Mouse (Mus musculus) gonadal fat pad, adult 2 months (tissue): Measurements from ENCODE around the gene 6030408B16Rik. TPM values are rescaled to one million over a fixed set of nuclear protein-coding genes. Genes with fewer than 3 reads are reported as not detected.

Source experiments
- DNase-seq: peaks from one replicate; pipeline ENCODE4 v3.0.0-alpha.2; 2012; ENCODE audit warnings: low read depth
- polyA plus RNA-seq: library from polyadenylated mRNA; depleted of rRNA; stranded (reverse); fragments of >200 nt; gene quantifications from 2 replicates; pipeline ENCODE4 v1.2.3, GENCODE M21; 2012

Gene 6030408B16Rik
- polyA plus RNA-seq, 1 experiment = 11.5 TPM

DNA sequence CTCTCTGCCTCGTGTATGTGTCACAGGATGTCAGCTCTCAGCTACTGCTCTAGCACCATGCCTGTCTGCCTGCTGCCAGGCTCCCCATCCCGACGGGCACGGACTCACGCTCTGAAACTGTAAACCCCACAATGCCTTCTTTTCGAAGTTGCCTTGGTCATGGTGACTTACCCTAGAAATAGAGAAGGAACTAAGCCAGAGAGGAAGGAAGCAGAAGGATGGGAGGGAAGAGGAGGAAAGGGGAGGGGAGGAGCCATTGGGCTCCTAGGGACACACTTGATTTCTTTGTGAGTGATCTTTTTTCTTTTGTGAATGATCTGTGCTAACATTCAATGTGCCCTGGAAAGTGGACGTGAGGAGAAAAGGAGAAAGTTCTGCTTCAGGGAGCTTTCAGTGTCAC, 5.0 kb downstream of the 6030408B16Rik start:
- no peak for DNase-seq

DNA sequence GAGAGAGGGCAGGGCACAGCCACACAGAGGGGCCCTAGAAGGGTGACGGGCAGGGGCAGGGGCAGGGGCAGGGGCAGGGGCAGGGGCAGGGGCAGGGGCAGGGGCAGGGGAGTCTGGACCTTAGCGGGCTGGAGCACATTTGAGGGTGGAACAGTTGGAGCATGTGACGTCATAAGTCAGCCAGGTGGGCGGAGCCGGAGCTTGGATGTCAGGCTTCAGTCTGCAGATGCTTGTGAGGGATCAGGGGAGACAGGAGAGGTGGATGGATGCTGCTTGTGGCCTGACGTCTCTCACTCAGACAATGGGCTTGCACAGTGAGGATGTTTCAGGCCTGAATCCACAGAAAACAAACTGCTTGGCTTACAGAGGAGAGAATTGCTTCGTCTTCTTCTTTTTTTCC, 5.5 kb downstream of the 6030408B16Rik start:
- DNase-seq = no peak

DNA sequence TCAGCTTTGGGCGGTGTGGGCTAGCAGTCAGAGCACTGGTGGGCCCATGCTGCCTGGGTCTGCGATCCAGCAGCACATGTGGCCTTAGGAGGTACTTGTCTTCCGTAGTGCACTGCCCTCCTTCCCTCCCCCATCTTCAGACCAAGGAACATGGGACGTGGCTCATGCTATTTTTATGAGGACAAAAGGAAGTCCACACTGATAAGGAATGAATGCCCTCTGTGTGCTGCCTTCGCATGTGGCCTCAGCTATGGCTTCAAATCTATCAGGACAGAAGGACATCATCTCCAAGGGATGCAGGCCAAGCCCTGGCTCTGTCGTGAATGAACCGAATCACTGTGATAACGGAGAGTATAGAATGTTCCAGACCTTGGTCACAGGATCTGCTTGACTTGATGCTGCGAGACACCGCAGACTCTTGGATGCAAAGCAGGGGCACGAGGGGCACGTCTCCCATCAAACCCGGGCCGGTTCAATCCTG, 6.5 kb downstream of the 6030408B16Rik start:
- DNase-seq = no peak

DNA sequence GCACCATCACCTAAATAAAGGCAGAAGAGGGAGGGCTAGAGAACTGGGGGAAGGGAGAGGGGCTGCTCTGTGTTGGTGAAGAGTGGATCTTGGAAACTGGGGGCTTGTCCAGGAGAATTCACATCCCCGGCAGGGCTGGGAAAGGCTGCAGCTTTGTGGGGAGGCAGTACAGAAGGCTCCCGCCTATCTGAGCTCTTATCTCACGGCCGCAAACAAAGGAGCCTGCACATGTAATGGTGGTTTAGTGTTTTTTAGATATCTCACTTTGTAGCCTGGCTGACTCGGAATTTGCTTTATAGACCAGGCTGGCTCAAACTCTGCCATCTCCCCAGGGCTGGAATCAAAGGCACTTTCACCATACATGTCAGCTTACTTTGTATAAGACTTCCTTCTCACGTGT, 7.1 kb downstream of the 6030408B16Rik start:
- DNase-seq = no peak

- DNase-seq = no peak
These were observed 9.2 kb downstream of the 6030408B16Rik start for GRCm38 (mm10) chr15:101302201-101302600.

DNA sequence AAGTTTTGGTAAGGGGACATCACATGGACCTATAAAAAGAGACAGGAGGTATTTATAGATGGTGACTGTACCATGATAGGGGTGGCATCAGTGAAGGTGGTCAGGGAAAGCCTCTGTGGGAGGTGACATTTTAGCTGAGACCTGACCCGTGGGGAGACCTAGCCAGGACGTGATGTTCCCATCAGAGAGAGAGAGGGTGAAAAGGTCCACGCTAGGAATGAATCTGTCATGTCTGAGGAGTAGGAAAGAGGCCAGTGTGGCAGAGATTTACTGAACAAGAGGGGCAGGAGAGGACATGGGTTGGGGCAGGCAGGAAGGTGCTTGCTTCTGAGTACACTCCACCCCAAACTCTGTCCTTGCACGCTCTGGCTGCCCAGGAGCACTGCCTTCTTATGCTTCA, 10.8 kb downstream of the 6030408B16Rik start:
- no peak for DNase-seq

GRCm38 (mm10) chr15:101306459-101306858, 13.4 kb downstream of the 6030408B16Rik start:
- DNase-seq = no peak

DNA sequence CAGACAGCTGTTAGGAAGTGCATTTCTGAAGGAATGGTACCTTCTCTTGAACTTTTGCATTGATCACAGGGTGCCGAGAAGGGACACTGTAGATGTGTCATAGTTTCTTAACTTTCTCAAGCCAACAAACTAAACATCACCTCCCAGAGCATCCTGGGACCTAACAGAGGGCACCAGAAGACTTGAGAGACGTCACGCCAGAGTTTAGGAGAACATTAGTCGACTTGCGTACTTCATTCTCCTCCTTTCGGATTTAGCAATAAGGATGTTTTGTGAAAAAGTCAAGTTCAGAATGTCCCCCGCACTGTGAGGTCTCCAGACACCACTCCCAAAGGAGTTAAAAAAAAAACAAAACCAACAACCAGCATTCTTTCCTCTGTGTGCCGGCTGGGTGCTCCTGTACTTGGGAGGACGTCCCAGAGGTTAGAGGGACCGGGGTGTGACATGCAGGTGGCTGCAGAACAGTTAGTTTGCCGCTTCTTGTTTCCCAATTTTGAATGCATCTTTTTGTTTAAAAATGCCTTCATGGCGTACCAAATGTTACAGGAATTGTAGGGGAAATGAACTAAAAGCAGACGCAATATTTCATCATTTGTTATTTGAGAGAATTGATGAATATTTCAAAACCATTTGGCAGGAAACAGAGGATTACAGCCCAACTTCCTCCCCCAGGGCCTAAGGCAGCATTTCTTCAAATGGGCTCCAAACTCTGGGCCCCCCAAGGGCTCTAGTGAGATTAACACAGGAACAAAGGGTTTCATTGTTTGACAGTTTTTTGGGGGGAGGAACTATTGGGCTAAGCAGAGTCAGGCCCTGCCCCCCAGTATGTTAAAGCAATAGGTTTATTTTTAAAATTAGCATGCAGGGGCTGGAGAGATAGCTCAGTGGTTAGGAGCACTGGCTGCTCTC, 15.7 kb downstream of the 6030408B16Rik start:
- DNase-seq = no peak

DNA sequence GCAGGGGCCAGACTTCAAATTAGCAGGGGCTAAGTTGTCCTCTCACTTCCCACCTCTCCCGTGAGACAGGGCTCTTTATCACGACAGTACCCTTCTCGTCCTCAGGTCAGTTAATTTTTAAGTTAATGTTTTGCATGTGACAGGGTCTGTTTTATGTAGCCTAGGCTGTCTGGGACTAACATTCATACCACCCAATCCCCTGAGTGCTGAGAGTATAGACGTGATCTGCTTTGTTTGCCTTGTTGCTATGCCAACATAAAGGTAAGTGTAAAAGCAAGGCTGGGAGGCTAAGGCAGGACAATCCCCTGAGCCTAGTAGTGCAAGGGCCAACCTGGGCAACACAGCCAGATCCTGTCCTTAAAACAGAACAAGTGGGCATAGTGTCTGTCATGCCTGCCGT, 16.5 kb downstream of the 6030408B16Rik start:
- DNase-seq = no peak

DNA sequence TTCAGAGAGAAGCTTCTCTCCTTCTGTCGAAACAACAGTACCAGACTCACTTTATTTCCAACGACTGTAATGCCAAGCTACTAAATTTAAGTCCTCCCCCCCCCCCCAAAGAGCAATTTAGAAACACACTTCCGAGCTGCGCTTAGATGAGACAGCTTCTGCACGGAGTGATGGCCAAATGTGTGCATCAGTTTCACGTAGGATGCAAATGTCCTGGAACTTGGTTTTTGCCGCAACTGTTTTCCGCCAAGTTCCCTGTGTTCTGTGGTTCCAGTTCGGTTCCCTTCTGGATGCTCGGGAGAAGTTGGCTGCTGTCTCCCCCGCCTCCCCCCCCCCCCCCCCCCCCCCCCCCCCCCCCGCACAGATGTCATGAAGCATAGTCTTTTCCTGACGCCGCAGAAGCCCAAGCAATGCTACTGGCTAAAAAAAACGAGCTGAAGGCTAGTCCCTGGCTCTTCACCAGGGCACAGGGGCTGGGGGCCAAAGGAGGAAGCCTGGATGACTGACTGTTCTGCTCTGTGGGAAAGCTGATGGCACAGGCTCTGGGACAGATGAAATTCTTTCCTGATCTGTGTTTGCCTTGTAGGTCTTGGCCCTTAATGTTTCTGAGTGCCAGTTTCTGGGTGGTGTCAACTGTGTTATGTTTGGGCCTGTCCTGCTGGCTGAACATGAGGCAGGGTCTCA, 18.2 kb downstream of the 6030408B16Rik start:
- no peak for DNase-seq

GRCm38 (mm10) chr15:101312006-101312405, 19.0 kb downstream of the 6030408B16Rik start:
- no peak for DNase-seq

- no peak for DNase-seq
These were observed 22.4 kb downstream of the 6030408B16Rik start for GRCm38 (mm10) chr15:101315378-101315777.

GRCm38 (mm10) chr15:101315832-101316231, 22.8 kb downstream of the 6030408B16Rik start:
- no peak for DNase-seq

DNA sequence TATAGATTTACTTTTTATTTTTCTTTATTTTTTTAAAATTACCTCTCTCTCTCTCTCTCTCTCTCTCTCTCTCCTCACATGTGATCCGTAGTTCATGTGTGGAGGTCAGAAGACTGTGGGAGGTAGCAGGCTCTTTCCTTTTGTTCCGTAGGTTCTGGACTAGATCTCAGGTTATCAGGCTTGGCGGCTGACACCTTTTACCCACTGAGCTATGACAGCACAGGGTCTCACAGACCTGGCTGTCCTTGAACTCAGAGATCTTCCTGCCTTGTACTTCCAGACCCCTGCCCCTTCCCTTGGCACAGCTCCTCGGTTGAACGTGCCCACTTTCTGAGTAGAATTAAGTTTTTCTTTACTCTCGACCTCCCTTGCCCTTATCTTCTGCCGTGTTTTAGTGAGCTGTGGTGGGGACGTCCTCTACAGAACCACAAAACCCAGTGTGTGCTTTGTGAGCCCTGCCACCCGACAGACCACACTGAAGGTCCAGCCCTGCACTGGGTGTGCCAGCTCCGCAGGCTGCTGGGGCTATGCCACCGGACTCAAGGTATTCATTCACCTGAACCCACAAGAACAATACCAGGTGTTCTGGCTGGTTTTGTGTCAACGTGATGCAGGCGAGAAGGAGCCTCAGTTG, 23.4 kb downstream of the 6030408B16Rik start:
- no peak for DNase-seq

DNA sequence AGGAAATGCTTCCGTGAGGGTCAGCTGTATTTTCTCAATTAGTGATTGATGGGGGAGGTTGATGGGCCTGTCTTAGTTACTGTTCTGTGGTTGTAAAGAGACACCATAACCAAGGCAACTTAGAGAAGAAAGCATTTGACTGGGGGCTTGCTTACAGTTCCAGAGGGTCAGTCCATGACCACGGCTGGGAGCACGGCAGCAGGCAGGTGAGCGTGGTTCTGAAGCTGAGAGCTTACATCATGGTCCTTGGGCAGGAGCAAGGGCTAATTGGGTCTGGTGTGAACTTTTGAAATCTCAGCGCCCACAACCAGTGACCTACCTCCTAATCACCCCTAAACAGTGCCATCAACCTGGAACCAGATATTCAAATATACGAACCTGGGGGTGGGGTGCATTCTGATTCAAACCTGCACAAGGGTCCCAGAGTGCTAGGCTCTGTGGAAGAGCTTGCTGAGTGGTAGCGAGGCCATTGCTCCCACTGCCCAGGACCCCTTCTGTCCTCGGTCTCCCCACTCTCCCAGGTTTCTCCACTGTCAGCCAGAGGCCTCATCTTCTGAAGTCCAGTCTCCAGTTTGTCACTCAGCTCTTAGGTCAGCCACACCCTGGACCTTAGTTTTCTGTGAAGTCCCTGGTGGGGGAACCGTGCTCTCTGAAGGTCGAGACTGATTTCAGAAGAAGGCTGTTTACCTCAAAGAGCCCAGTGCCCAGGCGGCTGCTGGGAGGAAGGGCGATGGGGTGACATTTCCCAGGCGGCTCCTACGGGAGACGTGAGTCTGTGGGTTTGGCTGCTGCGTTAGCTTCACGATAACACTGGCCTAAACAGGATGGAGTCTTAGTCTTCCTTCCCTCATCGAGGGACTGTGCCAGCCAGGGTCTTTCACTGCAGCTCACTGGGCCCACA, 24.2 kb downstream of the 6030408B16Rik start:
- no peak for DNase-seq

DNA sequence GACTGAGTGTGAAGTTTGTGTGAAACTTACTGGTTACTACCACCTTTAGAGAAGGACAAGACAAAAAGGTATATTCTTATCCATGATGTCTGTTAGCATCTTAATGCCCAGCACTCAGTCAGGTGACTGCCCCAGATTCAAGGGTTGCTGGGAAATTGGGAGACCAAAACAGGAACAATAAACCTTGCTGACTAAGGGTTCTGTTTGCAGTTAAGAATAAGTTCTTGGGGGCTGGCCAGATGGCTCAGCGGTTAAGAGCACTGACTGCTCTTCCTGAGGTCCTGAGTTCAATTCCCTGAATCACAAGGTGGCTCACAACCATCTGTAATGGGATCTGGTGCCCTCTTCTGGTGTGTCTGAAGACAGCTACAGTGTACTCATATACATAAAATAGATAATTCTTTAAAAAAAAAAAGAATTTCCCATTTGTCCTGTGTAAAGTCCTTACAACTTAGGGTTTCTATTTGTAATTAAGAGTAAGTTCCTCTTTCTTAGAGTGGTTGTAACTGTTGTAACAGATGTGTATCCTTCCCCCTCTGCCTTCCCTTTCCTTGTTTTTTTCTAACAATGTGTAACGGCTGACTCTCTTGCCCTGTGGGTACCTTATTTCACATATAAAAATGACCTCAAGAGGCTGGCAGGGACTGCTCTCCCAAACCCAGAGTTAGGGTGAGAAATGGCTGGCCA, 24.9 kb downstream of the 6030408B16Rik start:
- DNase-seq = no peak

DNA sequence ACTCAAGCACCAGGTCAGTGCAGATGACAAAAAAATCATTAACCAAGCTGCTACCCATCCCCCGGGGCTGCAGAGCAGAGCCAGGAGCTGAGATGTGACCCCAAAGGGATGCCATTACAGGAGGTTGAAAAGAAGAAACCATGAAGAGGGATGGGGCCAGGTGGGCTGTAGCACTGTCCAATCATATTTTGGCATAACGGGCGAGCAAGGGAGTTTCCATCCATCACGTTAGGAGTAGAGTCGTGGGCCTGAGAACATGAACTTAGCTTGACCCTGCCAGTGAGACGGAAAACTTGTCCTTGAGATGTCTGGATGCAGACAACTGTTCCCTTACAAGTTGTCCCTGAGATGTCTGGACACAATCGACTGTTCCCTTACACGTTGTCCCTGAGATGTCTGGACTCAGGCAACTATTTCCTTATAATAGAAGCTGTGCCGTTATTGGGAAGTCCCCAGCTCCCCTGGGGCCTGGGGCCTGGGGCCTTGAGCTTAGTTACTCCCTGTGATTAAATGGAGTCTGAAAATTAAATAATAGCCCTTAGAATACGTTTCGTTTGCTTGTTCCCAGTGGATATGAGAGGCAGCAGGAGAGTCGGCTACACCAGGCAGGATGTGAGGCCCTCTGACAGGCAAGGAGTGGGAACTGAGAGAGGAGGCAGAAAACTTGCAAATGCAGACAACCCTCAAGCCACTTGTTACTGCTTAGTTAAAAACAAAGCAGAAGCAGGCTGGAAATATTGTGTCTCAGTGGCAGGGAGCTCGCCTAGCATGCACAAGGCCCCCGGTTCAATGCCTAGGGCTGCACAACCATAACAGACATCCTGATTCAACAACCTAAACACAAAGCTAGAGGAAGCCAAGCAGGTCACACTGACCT, 26.1 kb downstream of the 6030408B16Rik start:
- DNase-seq = no peak

DNA sequence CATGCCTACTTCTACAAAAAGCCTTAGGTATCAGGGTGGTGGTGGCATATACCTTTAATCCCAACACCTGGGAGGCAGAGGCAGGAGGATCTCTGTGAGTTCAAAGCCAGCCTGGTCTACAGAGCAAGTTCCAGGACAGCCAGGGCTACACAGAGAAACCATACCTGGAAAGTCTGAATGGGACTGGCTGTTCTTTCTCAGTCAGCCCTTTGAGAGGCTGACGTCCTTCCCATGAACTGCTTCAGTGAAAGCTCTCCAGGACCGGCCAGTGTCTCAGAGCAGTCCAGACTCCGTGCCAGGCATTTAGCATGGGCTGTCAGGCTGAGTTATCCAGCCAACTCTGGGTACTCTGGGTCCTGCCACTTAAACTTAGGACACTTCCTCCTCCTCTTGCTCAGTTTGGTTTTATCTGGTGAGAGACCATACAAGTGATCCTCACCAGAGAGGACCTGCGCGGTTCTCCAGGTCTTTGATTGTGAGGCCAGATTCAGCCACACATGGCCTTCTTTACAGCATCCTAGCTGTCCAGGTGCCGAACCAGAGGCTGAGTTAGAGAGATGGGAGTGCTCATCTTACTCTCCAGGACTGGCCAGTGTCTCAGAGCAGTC, 27.1 kb downstream of the 6030408B16Rik start:
- no peak for DNase-seq

GRCm38 (mm10) chr15:101320618-101321041, 27.6 kb downstream of the 6030408B16Rik start:
- no peak for DNase-seq
